Mouse (Mus musculus): Measurements from ENCODE around the gene Mad1l1.
"Not testable (repeated sequence)": the region's sequence is repeated elsewhere in the genome, so short reads cannot be mapped to it uniquely, and the experiment has no call there.

Mad1l1 gene

DNA sequence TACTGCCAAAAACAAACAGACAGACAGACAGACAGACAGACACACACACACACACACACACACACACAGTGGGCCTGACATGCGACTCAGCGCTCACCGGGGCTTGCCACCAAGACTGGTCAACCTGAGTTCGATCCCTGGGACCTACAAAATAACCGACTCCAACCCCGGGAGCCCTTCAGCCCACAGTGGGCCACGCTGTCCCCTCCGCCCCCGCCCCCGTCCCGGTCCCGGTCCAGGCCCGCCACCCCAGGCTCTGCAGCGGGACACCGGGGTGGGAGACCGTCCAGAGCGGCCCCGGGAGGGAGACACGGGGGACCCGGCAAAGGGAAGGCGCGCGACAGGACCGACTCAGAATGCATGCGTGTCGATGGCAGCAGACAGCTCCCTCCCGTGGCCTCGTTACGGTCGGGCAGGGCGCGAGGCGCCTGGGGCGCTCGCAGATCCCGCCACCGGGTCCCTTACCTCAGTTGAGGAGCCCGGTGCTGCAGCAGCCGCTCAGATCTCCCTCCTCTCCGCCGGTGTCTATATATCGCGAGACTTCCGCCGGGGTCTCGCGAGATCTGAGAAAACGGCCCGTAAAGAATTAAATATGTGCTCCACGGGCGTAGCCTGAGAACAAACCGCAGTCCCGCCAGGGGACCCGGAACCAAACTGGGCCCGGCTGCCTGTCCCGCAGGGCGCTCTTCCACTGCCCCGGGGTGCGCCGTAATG is at the start of gene Mad1l1, which contains the start of gene Nudt1:
Gene Mad1l1 (minus strand): TSS at position 511 of the 714 bp plus-strand sequence.
Gene Nudt1 (plus strand): TSS at position 615 of the 714 bp plus-strand sequence.
- peak; percentile 88 for DNase-seq (ENCODE audit: low spot score in 2 of 2)

DNA sequence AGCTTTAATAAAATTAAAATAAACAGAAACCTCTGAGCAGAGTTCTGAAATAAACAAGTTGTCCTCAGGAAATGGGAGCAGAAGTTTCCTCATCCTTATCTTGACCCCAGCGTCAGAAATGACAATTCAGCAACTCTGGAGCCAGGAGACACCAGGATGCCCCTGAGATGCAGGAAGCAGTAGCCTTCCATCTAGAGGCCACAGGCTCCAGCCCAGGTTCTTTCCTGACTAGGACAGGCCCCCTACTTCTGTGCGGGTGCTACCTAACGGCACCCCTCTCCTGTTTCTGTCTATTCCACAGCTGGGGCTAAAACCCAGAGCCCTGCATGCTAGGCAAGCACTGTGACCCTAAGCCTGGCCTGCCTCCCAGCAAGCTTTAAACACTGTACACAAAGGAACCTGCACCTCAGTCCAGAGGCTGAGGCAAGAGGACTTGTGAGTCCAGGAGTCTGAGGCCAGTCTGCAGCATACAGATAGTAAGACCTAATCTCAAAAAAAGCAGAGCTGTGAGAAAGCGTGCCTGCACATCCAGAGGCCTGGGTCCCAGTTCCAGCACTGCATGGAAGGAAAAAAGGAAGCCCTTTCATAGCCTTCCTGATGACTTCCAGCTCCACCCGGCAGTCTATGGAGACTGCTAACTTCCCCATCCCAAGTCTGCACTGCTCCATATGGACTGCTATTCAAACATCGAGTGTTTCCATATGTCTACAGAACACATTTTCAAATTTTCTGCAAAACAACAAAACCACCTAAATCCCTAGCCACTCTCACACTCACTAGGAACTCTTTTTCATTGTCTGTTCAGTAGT is 49.3 kb upstream of the Mad1l1 start:
- DNase-seq (ENCODE audit: low spot score in 2 of 2) = no peak

DNA sequence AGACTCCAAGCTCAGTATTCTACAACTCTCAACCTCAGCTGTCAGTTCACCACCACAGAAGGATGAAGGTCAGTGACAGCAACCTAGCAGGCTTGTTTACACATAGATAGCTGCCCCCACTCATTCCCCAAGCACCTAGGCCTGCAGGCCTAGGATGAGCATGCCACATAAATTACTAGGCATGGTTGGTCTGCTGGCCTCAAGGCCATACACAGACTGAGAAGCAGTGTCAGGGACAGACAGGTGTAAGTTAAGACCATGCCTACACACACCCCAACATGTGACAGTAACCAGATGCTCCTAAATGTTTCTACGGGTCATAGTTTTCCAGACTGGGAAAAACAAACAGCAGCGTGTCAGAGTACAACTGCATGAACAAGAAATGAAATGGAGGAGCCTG is 48.1 kb upstream of the Mad1l1 start:
- no peak for DNase-seq (ENCODE audit: low spot score in 2 of 2)

DNA sequence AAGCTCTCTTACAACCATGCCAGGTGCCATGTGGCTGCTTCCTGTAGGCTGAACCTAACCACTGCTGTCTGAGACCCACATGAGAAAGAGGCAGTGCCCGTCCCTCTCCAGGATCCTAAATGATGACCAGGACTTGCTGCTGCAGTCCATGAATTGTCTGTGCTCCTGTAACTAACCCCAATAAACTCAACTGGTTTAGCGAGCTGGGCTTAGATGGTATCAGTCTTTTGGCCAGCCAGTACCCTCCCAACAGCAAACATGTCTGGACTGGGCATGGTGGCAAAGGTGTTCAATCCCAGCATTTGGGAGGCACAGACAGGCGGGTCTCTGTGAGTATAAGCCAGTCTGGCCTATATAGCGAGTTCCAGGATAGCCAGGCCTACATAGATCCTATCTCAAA is 47.6 kb upstream of the Mad1l1 start:
- DNase-seq (ENCODE audit: low spot score in 2 of 2) = no peak

DNA sequence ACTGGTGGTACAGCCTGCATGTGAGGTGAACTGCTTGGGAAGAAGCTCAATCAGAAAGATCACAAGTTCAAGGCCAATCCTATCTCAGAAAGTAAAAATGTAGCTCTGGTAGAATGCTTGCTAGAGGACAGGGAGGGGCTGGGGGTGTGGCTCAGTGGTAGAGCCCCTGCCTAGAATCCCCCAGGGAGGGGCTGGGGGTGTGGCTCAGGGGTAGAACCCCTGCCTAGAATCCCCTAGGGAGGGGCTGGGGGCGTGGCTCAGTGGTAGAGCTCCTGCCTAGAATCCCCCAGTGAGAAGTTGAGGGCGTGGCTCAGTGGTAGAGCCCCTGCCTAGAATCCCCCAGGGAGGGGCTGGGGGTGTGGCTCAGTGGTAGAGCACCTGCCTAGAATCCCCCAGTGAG is 46.8 kb upstream of the Mad1l1 start:
- not testable (repeated sequence) for DNase-seq (ENCODE audit: low spot score in 2 of 2)

DNA sequence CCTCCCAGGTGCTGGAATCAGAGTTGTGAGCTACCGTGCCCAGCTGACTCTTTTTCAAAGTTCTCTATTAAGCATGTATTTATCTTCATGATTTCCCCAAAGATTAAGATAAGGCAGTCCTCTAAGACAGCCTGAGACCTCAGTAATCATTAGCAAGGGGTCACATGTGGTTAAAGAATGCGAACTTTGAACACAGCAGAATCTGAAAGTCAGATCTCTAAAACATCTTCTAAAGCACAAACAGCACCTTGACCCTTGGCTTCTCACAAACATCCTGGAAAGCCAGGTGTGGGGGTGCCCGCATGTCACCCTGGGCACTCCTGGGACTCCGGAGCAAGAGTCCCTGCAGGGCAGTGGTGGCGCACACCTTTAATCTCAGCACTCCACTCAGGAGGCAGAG is 43.1 kb upstream of the Mad1l1 start:
- DNase-seq (ENCODE audit: low spot score in 2 of 2) = no peak

DNA sequence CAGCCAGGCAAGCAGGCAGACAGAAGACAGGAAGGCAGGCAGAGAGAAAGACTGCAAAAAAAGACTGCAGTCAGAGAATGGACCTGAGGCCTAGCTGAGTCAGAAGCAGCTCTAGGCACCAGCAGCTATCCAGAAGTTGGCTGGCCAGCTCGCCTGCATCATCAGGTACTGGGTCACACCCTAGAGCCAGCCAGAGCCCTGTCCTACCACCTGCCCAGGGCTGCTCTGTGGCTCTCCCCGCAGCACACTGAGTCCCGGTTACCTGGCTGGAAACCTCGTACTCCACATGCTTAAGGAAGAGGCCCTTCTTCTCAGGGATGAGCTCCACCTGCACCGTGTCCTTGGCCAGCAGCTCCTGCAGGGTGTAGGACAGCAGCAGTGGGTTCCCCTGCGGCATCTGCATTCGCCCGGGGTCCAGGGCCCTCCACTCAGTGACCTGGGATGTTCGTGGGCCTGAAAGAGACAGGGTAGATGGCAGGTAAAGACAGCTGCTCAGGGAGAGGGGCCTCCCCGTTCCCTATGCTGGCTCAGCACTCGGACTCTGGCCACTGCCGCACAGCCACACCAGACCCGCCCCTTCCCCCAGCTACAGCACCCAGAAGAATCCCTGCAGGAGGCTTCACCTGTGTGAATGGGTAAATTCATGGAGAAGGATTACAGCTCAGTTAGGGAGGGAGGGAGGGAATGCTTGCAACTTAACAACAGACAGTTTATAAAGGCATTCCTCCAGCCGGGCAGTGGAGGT is 38.8 kb upstream of the Mad1l1 start:
- DNase-seq (ENCODE audit: low spot score in 2 of 2) = no peak

DNA sequence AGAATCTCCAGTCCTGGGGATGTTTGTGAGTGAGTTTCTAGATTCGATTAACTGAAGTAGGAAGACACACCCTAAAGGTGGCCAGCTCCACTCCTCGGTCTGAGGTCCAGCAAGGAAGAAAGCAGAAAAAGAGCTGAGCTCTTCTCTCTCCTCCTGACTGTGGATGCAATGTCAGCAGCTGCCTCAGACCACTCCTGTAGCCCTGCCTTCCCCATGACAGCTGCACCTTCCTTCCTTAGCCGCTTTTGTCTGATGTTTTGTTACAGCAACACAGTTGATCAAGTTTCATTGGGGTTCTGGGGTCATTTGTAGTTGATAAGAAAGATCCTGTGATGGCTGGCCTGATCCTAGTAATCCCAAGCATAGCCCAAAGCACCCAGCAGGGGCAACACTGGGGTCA is 36.1 kb upstream of the Mad1l1 start:
- DNase-seq (ENCODE audit: low spot score in 2 of 2) = no peak

DNA sequence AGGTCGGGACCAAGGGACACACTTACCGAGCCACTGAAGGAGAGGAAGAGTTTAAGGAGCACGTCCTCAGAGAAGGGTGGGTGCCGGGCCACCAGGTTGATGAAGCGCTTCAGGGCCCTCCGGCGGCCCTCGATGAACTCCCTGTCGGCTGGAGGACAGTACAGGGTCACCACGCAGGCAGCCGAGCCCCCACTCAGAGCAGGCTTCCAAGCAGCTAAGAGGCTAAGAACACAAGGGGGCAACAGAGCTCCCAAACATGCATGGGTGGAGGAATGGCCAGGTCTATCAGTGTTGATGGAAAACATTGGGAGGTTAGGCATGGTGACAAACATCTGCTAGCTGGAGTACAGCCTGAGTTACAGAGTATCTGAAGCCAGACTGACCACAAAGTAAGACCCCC is 34.6 kb upstream of the Mad1l1 start:
- no peak for DNase-seq (ENCODE audit: low spot score in 2 of 2)

DNA sequence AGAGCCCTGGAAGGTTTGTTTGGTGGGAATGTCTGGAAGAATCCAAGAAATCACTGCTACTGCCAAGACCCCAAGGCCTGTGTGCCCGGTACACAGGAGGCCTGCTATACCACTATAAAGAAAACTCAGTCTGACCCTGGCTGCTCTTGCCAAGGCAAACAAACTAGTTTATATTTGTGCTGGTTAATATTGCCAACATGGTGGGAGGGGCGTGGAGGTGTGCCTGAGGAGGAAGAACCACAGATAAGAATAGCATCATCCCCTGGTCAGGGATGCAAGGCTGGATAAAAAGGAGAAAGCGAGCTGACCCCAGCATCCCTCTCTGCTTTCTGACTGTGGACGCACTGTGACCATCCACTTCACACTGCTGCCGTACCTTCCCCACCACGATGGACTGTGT is 31.0 kb upstream of the Mad1l1 start:
- no peak for DNase-seq (ENCODE audit: low spot score in 2 of 2)

DNA sequence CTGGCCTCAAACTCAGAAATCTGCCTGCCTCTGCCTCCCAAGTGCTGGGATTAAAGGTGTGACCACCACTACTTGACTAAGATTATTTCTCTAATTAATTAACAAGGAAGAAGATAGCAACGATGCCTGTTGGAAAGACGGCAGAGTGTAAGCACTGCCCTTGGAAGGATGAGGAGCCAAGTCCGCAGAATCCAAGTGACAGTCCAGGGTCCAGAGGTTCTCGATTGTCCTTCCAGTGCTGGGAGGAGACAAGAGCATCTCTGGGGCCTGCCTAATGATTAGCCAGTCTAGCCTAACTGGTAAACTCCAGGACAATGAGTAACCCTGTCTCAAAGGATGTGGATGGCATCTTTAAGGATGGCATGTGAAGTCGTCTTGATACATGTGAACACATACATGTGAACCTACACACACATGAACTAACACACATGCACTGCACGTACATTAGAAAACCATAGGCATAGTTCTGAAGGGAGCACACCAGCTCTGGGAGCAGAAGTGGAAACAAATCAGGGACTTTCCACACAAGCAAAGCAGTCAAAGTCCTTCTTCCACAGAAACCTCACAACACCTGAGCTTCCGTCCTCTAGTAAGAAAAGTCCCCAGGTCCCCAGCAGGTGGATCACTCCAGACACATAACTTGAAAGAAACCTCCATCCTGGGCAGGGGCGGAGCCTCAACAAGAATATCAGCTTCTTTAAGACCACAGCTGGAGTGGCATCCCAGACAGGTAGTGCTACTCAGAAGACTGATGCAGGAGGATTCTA is 29.6 kb upstream of the Mad1l1 start:
- DNase-seq (ENCODE audit: low spot score in 2 of 2) = no peak

DNA sequence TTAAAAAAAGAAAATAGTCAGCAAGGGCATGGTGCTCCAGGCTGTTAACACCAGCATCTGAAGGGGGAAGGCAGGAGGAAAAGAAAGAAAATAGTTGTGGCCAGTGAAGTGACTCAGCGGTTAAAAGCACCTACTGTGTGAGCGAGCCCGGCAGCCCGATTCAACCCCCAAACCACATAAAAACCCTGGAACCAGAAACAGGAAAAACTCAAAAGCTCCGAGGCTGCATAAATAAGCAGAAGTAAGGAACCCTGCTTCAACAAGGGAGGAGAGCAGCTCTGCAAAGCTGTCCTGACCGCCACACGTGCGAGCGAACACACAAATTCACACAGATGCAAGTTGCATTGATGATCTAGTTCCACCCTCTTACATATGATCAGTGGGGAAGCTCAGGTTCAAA is 28.5 kb upstream of the Mad1l1 start:
- no peak for DNase-seq (ENCODE audit: low spot score in 2 of 2)

DNA sequence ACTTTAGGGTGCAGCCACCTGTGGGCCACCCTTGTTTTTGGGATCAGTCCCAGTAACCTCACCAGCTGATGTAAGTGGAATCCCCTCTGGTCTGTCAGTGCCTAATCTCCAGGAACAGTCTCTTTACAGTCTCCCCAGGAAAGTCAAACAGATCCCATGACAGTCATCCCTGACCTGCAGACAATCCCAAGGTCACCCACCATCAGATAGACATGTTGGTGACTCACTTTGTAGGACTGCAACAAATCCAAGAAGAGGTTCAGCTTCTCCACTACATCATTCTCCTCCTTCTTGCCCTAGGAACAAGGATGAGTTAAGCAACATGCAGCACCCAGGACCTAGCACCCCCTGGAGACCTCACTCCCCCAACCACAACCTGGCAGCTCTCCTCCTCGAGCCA is 24.7 kb upstream of the Mad1l1 start:
- DNase-seq (ENCODE audit: low spot score in 2 of 2) = no peak

DNA sequence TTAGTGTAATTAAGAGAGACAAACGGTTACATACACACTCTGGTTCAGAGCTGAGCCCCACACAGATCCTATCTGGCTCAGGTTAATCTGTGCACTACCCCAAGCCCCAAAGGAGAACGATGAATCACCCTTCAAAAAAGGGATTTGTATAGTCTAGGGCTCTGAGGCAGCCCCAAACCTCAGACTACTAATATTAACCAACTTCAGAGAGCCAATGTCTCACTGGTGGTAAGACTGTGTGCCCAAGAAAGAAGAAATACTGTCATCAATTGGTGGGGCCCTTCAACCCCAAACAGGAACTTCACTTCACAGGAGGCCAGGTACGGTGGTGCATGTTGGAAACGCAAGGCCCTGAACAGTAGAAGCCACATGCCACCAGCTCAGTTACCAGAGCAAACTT is 23.9 kb upstream of the Mad1l1 start:
- no peak for DNase-seq (ENCODE audit: low spot score in 2 of 2)

DNA sequence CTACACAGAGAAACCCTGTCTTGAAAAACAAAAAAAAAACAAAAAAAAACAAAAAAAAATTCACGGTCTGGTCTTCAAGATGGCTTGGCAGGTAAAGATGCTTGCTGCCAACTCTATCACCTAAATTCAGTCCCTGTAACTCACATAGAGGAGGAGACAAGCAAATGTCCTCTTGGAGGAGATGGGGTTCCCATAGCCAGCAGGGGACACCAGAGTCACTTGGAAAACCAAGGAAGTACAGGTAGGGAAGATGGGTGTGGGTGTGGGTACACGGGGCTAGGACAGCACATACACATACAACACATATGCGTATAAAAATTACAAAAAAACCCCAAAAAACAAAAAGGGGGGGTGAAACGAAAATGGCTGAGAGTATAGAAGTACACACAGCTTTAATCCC is 21.5 kb upstream of the Mad1l1 start:
- DNase-seq (ENCODE audit: low spot score in 2 of 2) = no peak

DNA sequence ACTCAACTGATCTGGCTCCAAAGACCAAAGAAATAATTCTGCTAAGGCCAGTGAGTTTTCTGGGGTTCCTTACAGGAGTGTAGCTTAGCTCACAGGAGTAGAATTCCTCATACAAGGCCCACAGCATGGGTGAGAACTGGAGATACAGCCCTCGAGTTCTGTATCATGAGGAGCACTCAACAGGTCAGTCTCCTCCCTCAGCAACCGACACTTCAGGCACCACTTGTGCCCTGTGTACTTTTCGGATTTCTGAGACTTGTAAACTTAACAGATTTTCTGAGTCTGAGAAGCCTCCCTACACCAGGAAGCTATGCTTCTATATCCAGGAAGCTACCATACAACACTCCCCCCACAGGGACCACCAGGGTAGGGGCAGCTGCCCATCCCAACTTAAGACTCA is 18.5 kb upstream of the Mad1l1 start:
- no peak for DNase-seq (ENCODE audit: low spot score in 2 of 2)

DNA sequence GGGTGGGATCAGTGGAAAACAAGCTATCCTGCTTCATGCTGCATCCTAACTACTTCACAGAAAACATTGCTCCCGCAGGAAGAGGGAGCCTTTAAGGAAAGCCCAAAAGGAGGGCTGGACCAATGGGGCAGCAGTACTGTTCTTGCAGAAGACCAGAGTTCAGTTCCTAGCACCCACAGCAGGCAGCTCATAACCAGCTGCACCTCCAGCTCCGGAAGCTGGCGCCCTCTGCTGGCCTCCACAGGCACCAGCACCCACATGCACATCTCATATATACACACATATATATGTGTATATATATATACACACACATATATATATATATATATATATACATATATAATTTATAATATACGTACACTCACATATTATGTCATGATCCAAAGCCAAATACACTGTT is 17.4 kb upstream of the Mad1l1 start:
- no peak for DNase-seq (ENCODE audit: low spot score in 2 of 2)

DNA sequence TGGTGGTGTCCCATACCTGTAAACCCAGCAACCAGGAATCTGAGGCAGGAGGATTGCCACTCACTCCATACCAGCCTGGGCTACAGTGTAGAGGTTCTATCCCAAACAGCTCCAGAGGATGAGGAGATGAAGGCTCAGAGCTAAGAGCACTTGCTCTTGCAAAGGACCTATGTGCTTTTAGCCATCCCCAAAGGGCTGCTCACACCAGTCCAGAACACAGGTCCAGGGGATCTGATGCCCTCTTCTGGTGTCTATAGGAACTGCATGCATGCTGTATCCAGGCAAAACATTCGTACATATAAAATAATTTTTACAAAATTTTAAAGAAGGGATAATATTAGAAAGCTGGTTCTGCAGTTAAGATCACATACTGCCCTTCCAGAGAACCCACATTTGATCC is 15.3 kb upstream of the Mad1l1 start:
- no peak for DNase-seq (ENCODE audit: low spot score in 2 of 2)

DNA sequence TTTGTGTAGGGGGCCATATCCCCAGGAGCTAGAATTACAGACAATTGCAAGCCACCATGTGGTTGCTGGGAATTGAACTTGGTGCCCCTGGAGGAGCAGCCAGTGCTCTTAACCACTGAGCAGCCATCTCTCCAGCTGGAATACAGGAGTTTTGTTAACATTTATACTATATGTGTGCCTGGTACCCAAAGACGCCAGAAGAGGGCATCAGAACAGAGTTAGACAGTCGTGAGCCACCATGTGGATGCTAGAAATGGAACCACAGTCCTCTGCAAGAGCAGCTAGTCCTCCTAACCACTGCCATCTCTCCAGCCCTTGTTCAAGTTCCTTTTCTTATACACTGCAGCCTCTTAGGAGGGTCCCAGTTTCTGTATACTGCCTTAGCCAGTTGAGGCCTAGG is 12.3 kb upstream of the Mad1l1 start:
- no peak for DNase-seq (ENCODE audit: low spot score in 2 of 2)

DNA sequence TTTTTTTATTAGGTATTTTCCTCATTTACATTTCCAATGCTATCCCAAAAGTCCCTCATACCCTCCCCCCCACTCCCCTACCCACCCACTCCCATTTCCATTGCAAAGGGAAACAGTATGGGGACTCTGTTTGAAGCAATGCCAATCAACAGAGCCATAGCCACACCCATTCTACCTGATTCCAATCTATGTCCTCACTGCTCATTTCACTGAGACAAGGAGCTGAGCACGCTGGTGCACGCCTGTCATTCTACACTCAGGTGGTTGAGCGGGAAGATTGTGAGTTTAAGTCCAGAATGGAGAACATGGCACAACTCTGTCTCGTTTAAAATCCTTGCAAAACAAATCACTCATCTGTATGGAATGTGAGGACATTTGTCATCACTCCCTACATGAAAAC is 11.2 kb upstream of the Mad1l1 start:
- no peak for DNase-seq (ENCODE audit: low spot score in 2 of 2)

DNA sequence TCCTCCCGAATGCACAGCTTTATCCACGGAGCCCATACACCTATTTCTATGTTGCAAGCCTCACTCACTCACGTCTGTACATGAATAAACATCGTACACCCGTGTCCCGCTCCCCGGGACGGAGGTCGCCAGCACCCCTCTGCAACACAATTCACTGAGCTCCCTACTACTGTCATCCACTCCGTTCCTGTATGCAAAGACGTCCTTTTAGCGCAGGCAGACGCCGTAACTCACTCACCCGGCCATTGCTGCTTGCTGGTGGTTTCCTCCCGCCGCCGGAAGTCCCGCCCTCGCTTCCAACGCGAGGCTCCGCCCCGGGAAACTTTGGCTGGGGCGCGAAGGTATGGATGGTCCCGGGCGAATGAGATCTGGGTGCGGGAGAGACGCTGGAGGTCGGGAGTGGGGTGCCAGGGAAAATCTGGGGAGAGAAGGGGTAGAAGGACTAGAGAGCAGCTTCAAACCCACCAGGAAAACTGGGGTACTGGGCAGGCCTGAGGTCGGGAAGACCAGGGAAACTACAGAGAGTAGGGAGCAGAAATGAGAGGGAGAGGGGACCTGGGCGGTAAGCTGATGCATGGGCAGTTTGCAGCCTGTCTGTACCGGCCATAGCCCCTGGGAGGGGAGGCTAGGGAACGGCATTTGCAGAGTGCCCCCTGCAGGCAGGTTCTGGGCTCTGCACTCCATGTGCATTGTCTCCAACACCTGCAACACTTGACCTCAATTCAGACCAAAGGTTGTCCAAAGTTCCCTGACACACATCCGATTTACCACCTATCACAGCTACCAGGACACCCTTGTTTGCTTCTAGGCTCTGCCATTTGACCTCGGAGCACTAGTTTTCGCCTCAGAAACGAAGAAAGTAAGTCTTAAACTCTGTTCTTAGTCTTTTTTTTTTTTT is 10.5 kb upstream of the Mad1l1 start, which contains the start of gene Mrm2:
Gene Mrm2 (minus strand): TSS at position 284 of the 898 bp plus-strand sequence.
- peak; percentile 43 to 49 for DNase-seq (ENCODE audit: low spot score in 2 of 2)

All from right cerebral cortex, postnatal 36 days (tissue).